Mouse (Mus musculus) brain, embryonic 14.5 days (tissue): ENCODE results near the gene Ivd.

Source experiments
- CTCF ChIP-seq: fragments of 200-500 bp; IDR thresholded peaks from 2 replicates; pipeline ENCODE4 v1.5.1; 2012; ENCODE audit warnings: inconsistent platforms, mild to moderate bottlenecking, moderate library complexity, borderline replicate concordance; ENCODE audit not compliant: insufficient read depth, insufficient read length; ENCODE audit errors: extremely low read depth
- POLR2A ChIP-seq: fragments of 200-500 bp; IDR thresholded peaks from 2 replicates; pipeline ENCODE4 v1.6.1; 2012; ENCODE audit warnings: mild to moderate bottlenecking, inconsistent platforms, borderline replicate concordance; ENCODE audit not compliant: poor library complexity, insufficient read depth, insufficient read length, severe bottlenecking; ENCODE audit errors: extremely low read depth

DNA sequence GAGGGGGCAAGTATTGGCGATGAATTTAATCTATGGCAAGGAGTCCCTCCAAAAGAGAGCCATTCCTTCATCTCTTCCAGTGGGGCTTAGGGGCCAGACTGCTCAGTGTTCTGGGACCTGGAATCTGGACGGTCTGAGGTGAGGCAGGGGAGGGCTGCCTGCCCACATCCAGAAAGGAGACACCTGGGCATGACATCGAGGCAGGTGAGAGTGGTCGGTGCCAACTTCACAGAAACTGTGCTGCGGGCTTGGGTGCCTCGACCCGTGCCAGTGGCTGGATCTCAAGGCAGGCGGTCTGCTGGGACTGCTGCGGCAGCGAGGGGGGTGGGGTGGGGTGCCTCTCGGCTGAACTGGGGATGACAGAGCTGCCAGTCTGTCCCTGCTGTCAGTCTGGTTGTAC, 36.1 kb downstream of the Ivd start:
- TF ChIP-seq CTCF (no peak), POLR2A (no peak)
